Mouse (Mus musculus): ENCODE data around the gene Nrxn3.

DNA sequence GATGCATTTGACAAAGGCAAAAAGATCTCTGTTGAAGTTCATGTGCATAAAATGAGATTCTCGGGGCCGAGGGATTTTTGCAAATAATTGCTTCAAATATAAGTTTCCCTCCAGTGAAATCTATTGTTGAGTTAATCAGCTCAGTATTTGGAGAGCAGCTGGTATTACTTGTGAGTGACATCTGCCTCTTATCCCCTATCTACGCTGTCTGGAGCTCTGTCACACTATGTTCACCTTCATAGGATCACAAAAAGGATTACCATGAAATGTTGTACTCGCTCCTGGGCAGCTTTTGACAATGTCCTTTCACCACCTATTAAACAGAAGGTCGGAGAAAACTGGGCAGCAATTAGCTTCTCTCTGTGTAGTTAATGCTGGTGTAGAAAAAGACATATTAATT lies 1259.8 kb downstream of the Nrxn3 start:
- TF ChIP-seq POLR2A (IDR thresholded peaks at IDR 0.05; ENCODE audit: low read depth, low read length) (no peak), CTCF (IDR thresholded peaks at IDR 0.05; ENCODE audit: extremely low read depth, insufficient read length, insufficient replicate concordance, low read depth, low read length) (no peak)
